Comparison of ENCODE assay signal across 8 mouse cellular contexts in genomic region chr4:40182651-40183320, GRCm38 (mm10). TPM values are rescaled to one million over a fixed set of nuclear protein-coding genes. Genes with fewer than 3 reads are reported as not detected.
A peak's percentile ranks its signal among the peaks of the same experiment; 100 is the strongest.
DNase-seq lines count a peak whose midpoint lies in the region; ATAC-seq and TF ChIP-seq lines count a peak whose summit lies in the region.

No protein-coding gene starts in this region.

- WGBS in liver, postnatal 0 days (ENCODE audit: insufficient replicate concordance), result 31% methylated on average over 14 of the region's 14 CpGs
- 46% methylated on average over 14 of the region's 14 CpGs for WGBS in neural tube, embryonic 15.5 days

- H3K9ac ChIP-seq in liver, postnatal 0 days (replicated peaks), result no peak overlapping the region
- H3K9ac ChIP-seq in neural tube, embryonic 15.5 days (replicated peaks), result no peak overlapping the region

- peak; percentile 79 for TF ChIP-seq CTCF in liver, postnatal 0 days (IDR thresholded peaks at IDR 0.05; ENCODE audit: low read depth)

- H3K27ac ChIP-seq in liver, postnatal 0 days (ENCODE audit: low read depth), result peak overlapping the region; percentile 56
- no peak overlapping the region for H3K27ac ChIP-seq in neural tube, embryonic 15.5 days (replicated peaks)

- no peaks in the 10 kb centered on the region for H3K9me3 ChIP-seq in liver, postnatal 0 days (ENCODE audit: low read length)
- no peaks in the 10 kb centered on the region for H3K9me3 ChIP-seq in neural tube, embryonic 15.5 days (replicated peaks)

- H3K27me3 ChIP-seq in liver, postnatal 0 days (ENCODE audit: insufficient read depth, low read length), result no peaks in the 10 kb centered on the region
- H3K27me3 ChIP-seq in neural tube, embryonic 15.5 days (replicated peaks), result no peaks in the 10 kb centered on the region

- peaks cover 46% of the 10 kb centered on the region for H3K36me3 ChIP-seq in liver, postnatal 0 days (replicated peaks; ENCODE audit: insufficient read depth, low read length)
- peaks cover 89% of the 10 kb centered on the region for H3K36me3 ChIP-seq in neural tube, embryonic 15.5 days

- H3K4me2 ChIP-seq in liver, postnatal 0 days (ENCODE audit: low read depth, low read length), result no peak overlapping the region
- no peak overlapping the region for H3K4me2 ChIP-seq in neural tube, embryonic 15.5 days

- H3K4me1 ChIP-seq in liver, postnatal 0 days (ENCODE audit: insufficient read depth), result no peaks in the 10 kb centered on the region; the same call in 1 of the 2 replicates
- no peaks in the 10 kb centered on the region for H3K4me1 ChIP-seq in neural tube, embryonic 15.5 days

- peak; percentile 48 for ATAC-seq in liver, postnatal 0 days
- ATAC-seq in neural tube, embryonic 15.5 days (ENCODE audit: low FRiP score), result peak; percentile 21; the same call in 1 of the 2 replicates

- no peak for TF ChIP-seq EP300 in liver, postnatal 0 days (IDR thresholded peaks at IDR 0.05; ENCODE audit: low read depth)

- no peak overlapping the region for H3K4me3 ChIP-seq in liver, postnatal 0 days (ENCODE audit: low read depth, low read length)
- H3K4me3 ChIP-seq in neural tube, embryonic 15.5 days (replicated peaks), result no peak overlapping the region

- intact Hi-C loops in heart, postnatal 10 days (cut with DNase I), result loop anchor here (2.0 kb wide), 2 partner anchors 48 to 102 kb away; no protein-coding TSS in a partner anchor

- DNase-seq in CD4-positive helper T cell, adult 2 months (ENCODE audit: low read depth, low spot score), result peak; percentile 63
- DNase-seq in adrenal gland, adult 18-20 months (ENCODE audit: low spot score in 2 of 2), result peak; percentile 68 to 73
- peak; percentile 82 for DNase-seq in embryo, embryonic 10.5 days (ENCODE audit: low spot score)
- peak; percentile 66 to 79 for DNase-seq in heart, postnatal 10 days
- peak; percentile 81 to 83 for DNase-seq in kidney, postnatal 4 days
- peak; percentile 79 for DNase-seq in liver, postnatal 0 days
- DNase-seq in thymus, adult 18-20 months, result peak; percentile 11 to 19

RNA-seq across cellular contexts. Expression of gene Aco1, which starts 39.9 kb away (rescaled TPM):
- total RNA-seq in adrenal gland, adult 18-20 months (2021), result 100 to 1,000 TPM; 108 to 132 TPM
- 10 to 100 TPM; 43.7 to 45.9 TPM for total RNA-seq in heart, postnatal 10 days (2021)
- 40.1 and 41.1 TPM in 2 replicates for polyA plus RNA-seq in liver, postnatal 0 days (2015; fragmentation: Nextera tagmentation; extraction: Ambion mirVana)
- polyA plus RNA-seq in neural tube, embryonic 15.5 days (2015; fragmentation: Nextera tagmentation; extraction: Ambion mirVana), result 40.8 and 42.2 TPM in 2 replicates

RNA-seq across cellular contexts. Expression of gene Ddx58, which starts 56.8 kb away (rescaled TPM):
- total RNA-seq in adrenal gland, adult 18-20 months (2021), result 10 to 100 TPM; 18.7 to 24.7 TPM
- 10 to 100 TPM in 1 of 2 experiments, 1 to 10 TPM in 1; 7.7 to 10.2 TPM for total RNA-seq in heart, postnatal 10 days (2021)
- 8.2 and 9.3 TPM in 2 replicates for polyA plus RNA-seq in liver, postnatal 0 days (2015; fragmentation: Nextera tagmentation; extraction: Ambion mirVana)
- polyA plus RNA-seq in neural tube, embryonic 15.5 days (2015; fragmentation: Nextera tagmentation; extraction: Ambion mirVana), result 4.5 and 8.9 TPM in 2 replicates

Comparison
In these comparisons a context has a peak if more than half of its experiments do, and no peak if none do; other contexts are left out.
1. DNase-seq: peak in every context shown above with its lines; median percentile 82 in embryo, embryonic 10.5 days; 82 in kidney, postnatal 4 days; 79 in liver, postnatal 0 days; 72 in heart, postnatal 10 days; 70 in adrenal gland, adult 18-20 months; 63 in CD4-positive helper T cell, adult 2 months; 15 in thymus, adult 18-20 months.